Mouse (Mus musculus) ES-E14 (cell line): ENCODE measurements around the gene Arl4d. TPM values are rescaled to one million over a fixed set of nuclear protein-coding genes. Genes with fewer than 3 reads are reported as not detected.
A peak's percentile ranks its signal among the peaks of the same experiment; 100 is the strongest.

Experiments
- DNase-seq: peaks from one replicate; pipeline ENCODE4 v3.0.0-alpha.2; 2013; ENCODE audit warnings: low read depth, low spot score
- H3K27ac ChIP-seq: 2 replicates; pipeline ENCODE4 v1.5.1; 2012; ENCODE audit warnings: low read depth, mild to moderate bottlenecking, low read length, moderate library complexity, mixed read lengths; ENCODE audit not compliant: poor library complexity, insufficient read depth, severe bottlenecking
- H3K36me3 ChIP-seq: 2 replicates; pipeline ENCODE4 v1.6.1; 2012; ENCODE audit warnings: mild to moderate bottlenecking, low read length, moderate library complexity, mixed read lengths; ENCODE audit not compliant: control insufficient read depth, poor library complexity, insufficient read depth, severe bottlenecking
- H3K4me1 ChIP-seq, 2 experiments: fragments of 150-350 bp in 1 of 2; sonication (generic) in 1 of 2; 2 replicates each; pipeline ENCODE4 v1.6.1; 2012; ENCODE audit warnings: low read length in 2 of 2, mild to moderate bottlenecking in 1 of 2, mixed read lengths in 1 of 2; ENCODE audit not compliant: control insufficient read depth in 2 of 2, insufficient read depth in 2 of 2, poor library complexity in 1 of 2
- H3K4me3 ChIP-seq, 2 experiments: fragments of 150-350 bp in 1 of 2; sonication (generic) in 1 of 2; 2 replicates each; pipeline ENCODE4 v1.5.1; 2012; ENCODE audit warnings: low read length in 2 of 2, low read depth in 1 of 2, mild to moderate bottlenecking in 1 of 2, mixed read lengths in 1 of 2; ENCODE audit not compliant: insufficient read depth in 1 of 2, poor library complexity in 1 of 2, severe bottlenecking in 1 of 2
- H3K9ac ChIP-seq: 2 replicates; pipeline ENCODE4 v1.6.1; 2012; ENCODE audit warnings: low read depth, mild to moderate bottlenecking, low read length, mixed read lengths; ENCODE audit not compliant: poor library complexity, insufficient read depth, severe bottlenecking
- H3K9me3 ChIP-seq: fragments of 150-350 bp; sonication (generic); 2 replicates; pipeline ENCODE4 v1.6.1; 2012; ENCODE audit warnings: low read depth, mild to moderate bottlenecking, low read length; ENCODE audit not compliant: control insufficient read depth, insufficient read depth
- CHD2 ChIP-seq: IDR thresholded peaks from 2 replicates; pipeline ENCODE4 v1.6.1; 2014; ENCODE audit warnings: mild to moderate bottlenecking, low read depth, low read length, inconsistent platforms
- HCFC1 ChIP-seq: IDR thresholded peaks from 2 replicates; pipeline ENCODE4 v1.6.1; 2012; ENCODE audit warnings: low read length, inconsistent platforms, borderline replicate concordance; ENCODE audit not compliant: insufficient read depth
- MAFK ChIP-seq: IDR thresholded peaks from 2 replicates; pipeline ENCODE4 v1.6.1; 2014; ENCODE audit warnings: mild to moderate bottlenecking, low read depth, low read length, inconsistent platforms; ENCODE audit not compliant: insufficient read depth
- ZC3H11A ChIP-seq: IDR thresholded peaks from 2 replicates; pipeline ENCODE4 v1.6.1; 2012; ENCODE audit warnings: low read depth, mild to moderate bottlenecking, inconsistent platforms, low read length, borderline replicate concordance
- ZNF384 ChIP-seq: IDR thresholded peaks from 2 replicates; pipeline ENCODE4 v1.6.1; 2012; ENCODE audit warnings: low read depth, low read length, inconsistent platforms
- in situ Hi-C, 2 experiments: fragments of 600-800 bp; cut with MboI; formaldehyde crosslinking; loops; one replicate each; pipeline ENCODE4 v1.15.1; 2025; ENCODE audit warnings: low sequenced_read_pairs in 2 of 2, inconsistent platforms in 1 of 2; ENCODE audit not compliant: unreplicated experiment in 2 of 2
- total RNA-seq: library from RNA; depleted of rRNA; stranded (reverse); fragments of 300-350 nt; gene quantifications from 2 replicates; pipeline ENCODE4 v1.2.3, GENCODE M21; 2012

Arl4d gene
- total RNA-seq, 1 experiment: 13.8 TPM

DNA sequence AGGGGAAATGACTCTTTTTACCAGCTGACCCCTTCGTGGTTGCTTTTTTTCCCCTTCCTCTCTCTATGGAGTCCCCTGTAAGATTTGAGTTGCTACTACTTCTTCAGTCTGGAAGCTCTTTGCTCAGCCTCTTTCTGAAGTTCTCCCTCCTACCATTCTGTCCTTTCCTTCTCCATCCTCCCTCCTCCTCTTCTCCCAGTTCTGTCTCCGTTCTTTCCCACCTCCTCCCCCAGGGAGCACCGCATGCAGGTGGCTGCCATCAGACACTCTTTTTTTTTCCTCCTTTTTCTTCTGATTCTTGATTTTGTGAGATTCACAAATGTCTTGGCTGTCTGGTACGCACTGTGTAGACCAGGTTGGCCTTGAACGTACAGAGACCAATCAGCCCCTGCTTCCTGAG is 25.0 kb downstream of the Arl4d start:
- no peak for DNase-seq
- H3K4me3 ChIP-seq: no peak overlapping the region
- no peak overlapping the region for H3K27ac ChIP-seq
- TF ChIP-seq ZC3H11A (no peak), ZNF384 (no peak), HCFC1 (no peak), MAFK (no peak), CHD2 (no peak)
- H3K36me3 ChIP-seq: no peaks in the 10 kb centered on the region
- peaks cover 0 to 12% of the 10 kb centered on the region in 2 experiments; a peak in 1 of 4 replicates for H3K4me1 ChIP-seq
- no peak overlapping the region for H3K9ac ChIP-seq
- in situ Hi-C loops: no loop called here
- H3K9me3 ChIP-seq: no peaks in the 10 kb centered on the region

- peak overlapping the region; percentile 30; the same call in 1 of the 2 replicates for H3K9ac ChIP-seq
- DNase-seq: no peak
- TF ChIP-seq ZNF384 (no peak), MAFK (0 out of 2 replicates have a peak, but pooled peaks have one; percentile 3), ZC3H11A (no peak)
- H3K4me1 ChIP-seq: peaks cover 2 to 10% of the 10 kb centered on the region in 2 experiments; a peak in 1 of 4 replicates
- no peaks in the 10 kb centered on the region for H3K36me3 ChIP-seq
- in situ Hi-C loops: no loop called here
- peak overlapping the region; percentile 71 for H3K27ac ChIP-seq
- H3K4me3 ChIP-seq: peak overlapping the region; percentile 18 to 39
- H3K9me3 ChIP-seq: no peaks in the 10 kb centered on the region
Observed at GRCm38 (mm10) chr11:101695906-101696661, 30.7 kb downstream of the Arl4d start.

DNA sequence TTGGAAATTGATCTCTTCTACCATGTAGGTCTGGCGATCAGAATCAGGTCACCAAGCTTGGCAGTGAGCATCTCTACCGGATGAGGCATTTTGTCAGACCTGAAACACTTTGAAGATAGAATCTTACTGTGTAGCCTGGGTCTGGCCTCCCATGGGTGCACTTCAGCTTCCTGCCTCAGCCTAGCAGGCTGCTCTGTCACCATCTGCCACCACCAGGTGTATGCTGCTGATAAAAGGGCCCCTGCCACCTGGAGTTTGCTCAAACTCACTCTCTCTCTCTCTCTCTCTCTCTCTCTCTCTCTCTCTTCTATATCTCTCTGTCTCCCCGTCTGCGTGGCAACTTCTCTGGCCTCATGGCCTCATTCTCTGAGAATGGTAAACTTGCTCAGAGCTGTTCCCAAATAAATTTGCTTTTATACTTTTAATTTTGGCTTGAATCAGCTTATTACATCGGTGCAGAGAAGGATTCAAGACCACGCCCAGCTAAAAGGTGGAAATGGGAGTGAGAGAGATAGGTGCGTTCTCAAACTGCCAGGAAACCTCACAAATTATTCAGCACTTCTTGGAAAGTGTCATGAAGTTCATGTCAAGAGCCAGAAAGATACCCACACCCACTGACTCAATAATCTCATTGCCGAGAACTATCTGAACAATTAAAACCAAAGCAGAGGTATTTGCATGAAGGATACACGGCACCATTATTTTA is 32.0 kb downstream of the Arl4d start:
- TF ChIP-seq HCFC1: no peak
- no peak for TF ChIP-seq MAFK
- TF ChIP-seq ZNF384: no peak
- TF ChIP-seq ZC3H11A: no peak
- no peak for TF ChIP-seq CHD2
- in situ Hi-C loops: no loop called here
- H3K27ac ChIP-seq: peak overlapping the region; percentile 71
- 0 out of 2 replicates have a peak overlapping the region, but pooled peaks have one; percentile 13 for H3K9ac ChIP-seq
- H3K4me1 ChIP-seq: peaks cover 2 to 10% of the 10 kb centered on the region in 2 experiments; a peak in 1 of 4 replicates
- H3K9me3 ChIP-seq: no peaks in the 10 kb centered on the region
- H3K4me3 ChIP-seq: no peak overlapping the region
- no peaks in the 10 kb centered on the region for H3K36me3 ChIP-seq
- no peak for DNase-seq

- in situ Hi-C loops: no loop called here
- Histone ChIP-seq H3K9me3 (no peaks in the 10 kb centered on the region), H3K4me3 (no peak overlapping the region), H3K36me3 (no peaks in the 10 kb centered on the region), H3K4me1 (peaks cover 2 to 10% of the 10 kb centered on the region in 2 experiments; a peak in 1 of 4 replicates), H3K27ac (no peak overlapping the region), H3K9ac (no peak overlapping the region)
- no peak for DNase-seq
- TF ChIP-seq CHD2 (no peak), HCFC1 (no peak), ZC3H11A (no peak), ZNF384 (no peak), MAFK (no peak)
Observed at GRCm38 (mm10) chr11:101698114-101698513, 32.8 kb downstream of the Arl4d start.
